Mouse (Mus musculus) ES-E14 (cell line): Measurements from ENCODE around the gene Myo15. TPM values are rescaled to one million over a fixed set of nuclear protein-coding genes. Genes with fewer than 3 reads are reported as not detected.

Experiments
- DNase-seq: peaks from one replicate; pipeline ENCODE4 v3.0.0-alpha.2; 2013; ENCODE audit warnings: low read depth, low spot score
- H3K27ac ChIP-seq: 2 replicates; pipeline ENCODE4 v1.5.1; 2012; ENCODE audit warnings: low read depth, mild to moderate bottlenecking, low read length, moderate library complexity, mixed read lengths; ENCODE audit not compliant: poor library complexity, insufficient read depth, severe bottlenecking
- H3K36me3 ChIP-seq: 2 replicates; pipeline ENCODE4 v1.6.1; 2012; ENCODE audit warnings: mild to moderate bottlenecking, low read length, moderate library complexity, mixed read lengths; ENCODE audit not compliant: control insufficient read depth, poor library complexity, insufficient read depth, severe bottlenecking
- H3K4me1 ChIP-seq, 2 experiments: fragments of 150-350 bp in 1 of 2; sonication (generic) in 1 of 2; 2 replicates each; pipeline ENCODE4 v1.6.1; 2012; ENCODE audit warnings: low read length in 2 of 2, mild to moderate bottlenecking in 1 of 2, mixed read lengths in 1 of 2; ENCODE audit not compliant: control insufficient read depth in 2 of 2, insufficient read depth in 2 of 2, poor library complexity in 1 of 2
- H3K4me3 ChIP-seq, 2 experiments: fragments of 150-350 bp in 1 of 2; sonication (generic) in 1 of 2; 2 replicates each; pipeline ENCODE4 v1.5.1; 2012; ENCODE audit warnings: low read length in 2 of 2, low read depth in 1 of 2, mild to moderate bottlenecking in 1 of 2, mixed read lengths in 1 of 2; ENCODE audit not compliant: insufficient read depth in 1 of 2, poor library complexity in 1 of 2, severe bottlenecking in 1 of 2
- H3K9ac ChIP-seq: 2 replicates; pipeline ENCODE4 v1.6.1; 2012; ENCODE audit warnings: low read depth, mild to moderate bottlenecking, low read length, mixed read lengths; ENCODE audit not compliant: poor library complexity, insufficient read depth, severe bottlenecking
- H3K9me3 ChIP-seq: fragments of 150-350 bp; sonication (generic); 2 replicates; pipeline ENCODE4 v1.6.1; 2012; ENCODE audit warnings: low read depth, mild to moderate bottlenecking, low read length; ENCODE audit not compliant: control insufficient read depth, insufficient read depth
- CHD2 ChIP-seq: IDR thresholded peaks from 2 replicates; pipeline ENCODE4 v1.6.1; 2014; ENCODE audit warnings: mild to moderate bottlenecking, low read depth, low read length, inconsistent platforms
- HCFC1 ChIP-seq: IDR thresholded peaks from 2 replicates; pipeline ENCODE4 v1.6.1; 2012; ENCODE audit warnings: low read length, inconsistent platforms, borderline replicate concordance; ENCODE audit not compliant: insufficient read depth
- MAFK ChIP-seq: IDR thresholded peaks from 2 replicates; pipeline ENCODE4 v1.6.1; 2014; ENCODE audit warnings: mild to moderate bottlenecking, low read depth, low read length, inconsistent platforms; ENCODE audit not compliant: insufficient read depth
- ZC3H11A ChIP-seq: IDR thresholded peaks from 2 replicates; pipeline ENCODE4 v1.6.1; 2012; ENCODE audit warnings: low read depth, mild to moderate bottlenecking, inconsistent platforms, low read length, borderline replicate concordance
- ZNF384 ChIP-seq: IDR thresholded peaks from 2 replicates; pipeline ENCODE4 v1.6.1; 2012; ENCODE audit warnings: low read depth, low read length, inconsistent platforms
- in situ Hi-C, 2 experiments: fragments of 600-800 bp; cut with MboI; formaldehyde crosslinking; loops; one replicate each; pipeline ENCODE4 v1.15.1; 2025; ENCODE audit warnings: low sequenced_read_pairs in 2 of 2, inconsistent platforms in 1 of 2; ENCODE audit not compliant: unreplicated experiment in 2 of 2
- total RNA-seq: library from RNA; depleted of rRNA; stranded (reverse); fragments of 300-350 nt; gene quantifications from 2 replicates; pipeline ENCODE4 v1.2.3, GENCODE M21; 2012

The Myo15 gene
- total RNA-seq, 1 experiment: 0.31 TPM

DNA sequence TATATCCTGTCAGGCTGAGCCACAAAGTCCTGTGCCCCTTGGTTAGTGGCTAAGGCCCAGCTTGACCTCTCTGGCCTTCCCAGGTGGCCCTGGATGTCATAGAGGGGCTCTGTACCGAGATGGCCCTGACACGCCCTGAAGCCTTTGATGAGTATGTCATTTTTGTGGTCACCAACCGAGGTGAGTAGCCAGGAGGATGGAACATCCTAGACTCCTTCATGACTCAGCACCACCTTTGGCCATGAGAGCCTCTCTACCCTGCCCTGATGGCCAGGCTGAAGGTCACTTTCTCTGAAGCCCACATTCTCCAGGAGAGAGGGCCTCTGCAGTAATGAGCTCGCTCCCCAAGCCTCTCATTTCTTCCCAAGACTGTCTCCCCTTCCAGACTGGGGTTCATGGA, 49.2 kb downstream of the Myo15 start:
- TF ChIP-seq ZC3H11A (no peak), HCFC1 (no peak), CHD2 (no peak), ZNF384 (no peak), MAFK (no peak)
- no peak overlapping the region for H3K27ac ChIP-seq
- no peaks in the 10 kb centered on the region for H3K36me3 ChIP-seq
- in situ Hi-C loops: no loop called here
- no peak overlapping the region for H3K4me3 ChIP-seq
- H3K9me3 ChIP-seq: no peaks in the 10 kb centered on the region
- DNase-seq: no peak
- no peak overlapping the region for H3K9ac ChIP-seq
- H3K4me1 ChIP-seq: no peaks in the 10 kb centered on the region

DNA sequence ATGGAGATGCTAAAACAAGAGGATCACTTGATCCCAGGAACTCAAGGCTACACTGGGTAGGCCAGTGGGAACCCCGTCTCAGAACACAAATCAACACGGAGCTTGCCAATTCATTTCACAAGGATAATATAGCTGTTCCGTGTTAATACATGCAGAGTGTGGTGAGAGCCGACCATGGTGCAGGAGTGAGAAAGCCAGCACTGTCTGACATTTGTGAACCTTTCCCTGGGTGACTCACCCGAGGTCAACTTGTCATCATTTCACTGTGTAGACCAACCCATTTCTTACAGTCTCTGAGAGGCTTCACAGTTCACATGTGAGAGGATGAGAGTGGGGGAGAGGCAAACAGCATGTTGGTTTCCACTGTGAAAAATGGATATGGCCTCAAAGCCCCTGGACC, 52.9 kb downstream of the Myo15 start:
- in situ Hi-C loops: no loop called here
- Histone ChIP-seq H3K9me3 (no peaks in the 10 kb centered on the region), H3K36me3 (no peaks in the 10 kb centered on the region), H3K9ac (no peak overlapping the region), H3K27ac (no peak overlapping the region), H3K4me3 (no peak overlapping the region), H3K4me1 (peaks cover 0 to 5% of the 10 kb centered on the region in 2 experiments; a peak in 1 of 4 replicates)
- DNase-seq: no peak
- TF ChIP-seq ZC3H11A: no peak
- TF ChIP-seq HCFC1: no peak
- TF ChIP-seq CHD2: no peak
- TF ChIP-seq MAFK: no peak
- no peak for TF ChIP-seq ZNF384

DNA sequence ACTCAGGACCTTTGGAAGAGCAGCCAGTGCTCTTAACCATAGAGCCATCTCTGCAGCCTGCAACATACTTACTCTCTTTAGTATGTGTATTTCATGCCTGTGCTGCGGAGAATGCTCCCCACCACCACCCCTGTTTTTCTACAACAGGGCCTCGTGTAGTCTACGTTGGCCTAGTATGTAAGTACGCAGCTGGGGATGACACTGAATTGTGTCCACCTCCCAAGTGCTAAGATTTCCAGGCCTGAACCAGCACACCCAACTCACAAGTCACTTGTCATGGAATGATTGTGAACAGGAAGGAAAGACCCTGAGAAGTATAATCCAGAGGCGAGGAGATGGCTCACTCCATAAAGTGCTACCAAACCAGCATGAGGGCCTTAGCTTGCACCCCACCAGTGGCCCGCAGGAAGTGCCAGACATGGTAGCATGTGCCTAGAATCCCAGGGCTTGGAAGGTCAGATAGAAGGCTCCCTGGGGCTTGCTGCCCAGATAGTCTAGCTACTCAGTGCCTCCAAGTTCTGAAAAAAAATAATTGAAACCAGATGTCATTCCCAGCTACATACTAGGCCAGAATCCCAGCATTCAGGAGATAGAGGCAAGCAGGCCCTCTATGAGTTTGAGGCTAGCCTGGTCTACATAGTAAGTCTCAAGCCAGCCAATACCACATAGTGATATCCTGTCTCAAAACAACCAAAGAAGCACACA, 53.7 kb downstream of the Myo15 start:
- H3K27ac ChIP-seq: no peak overlapping the region
- DNase-seq: no peak

DNA sequence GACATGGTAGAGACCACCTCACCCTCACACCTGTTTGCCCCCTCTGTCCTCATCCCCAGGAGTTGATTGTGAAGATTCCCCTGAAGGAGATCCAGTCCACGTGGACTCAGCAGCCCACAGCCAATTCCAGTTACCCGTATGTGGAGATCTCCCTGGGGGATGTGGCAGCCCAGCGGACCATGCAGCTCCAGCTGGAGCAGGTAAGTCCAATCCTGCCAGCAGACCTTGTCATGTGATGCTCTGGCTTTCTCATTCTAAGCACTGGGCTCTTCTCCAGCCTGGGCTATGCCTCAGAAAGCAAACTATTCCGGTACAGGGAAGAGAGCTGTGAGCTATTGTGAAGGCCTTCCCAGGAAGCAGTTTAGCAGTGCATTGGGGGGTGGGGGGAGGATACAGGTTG, 57.3 kb downstream of the Myo15 start:
- Histone ChIP-seq H3K27ac (no peak overlapping the region), H3K9me3 (no peaks in the 10 kb centered on the region), H3K36me3 (no peaks in the 10 kb centered on the region), H3K9ac (no peak overlapping the region), H3K4me3 (no peak overlapping the region), H3K4me1 (peaks cover 0 to 6% of the 10 kb centered on the region in 2 experiments; a peak in 1 of 4 replicates)
- TF ChIP-seq ZC3H11A (no peak), HCFC1 (no peak), ZNF384 (no peak), MAFK (no peak), CHD2 (no peak)
- in situ Hi-C loops: no loop called here
- no peak for DNase-seq

More for the DNA sequence above, 53.7 kb downstream of the Myo15 start:
- H3K4me3 ChIP-seq: no peak overlapping the region
- H3K9ac ChIP-seq: no peak overlapping the region
- TF ChIP-seq CHD2: no peak
- no peak for TF ChIP-seq MAFK
- TF ChIP-seq ZC3H11A: no peak
- no peak for TF ChIP-seq HCFC1
- TF ChIP-seq ZNF384: no peak
- no peaks in the 10 kb centered on the region for H3K9me3 ChIP-seq
- in situ Hi-C loops: no loop called here
- H3K4me1 ChIP-seq: peaks cover 0 to 5% of the 10 kb centered on the region in 2 experiments; a peak in 1 of 4 replicates
- no peaks in the 10 kb centered on the region for H3K36me3 ChIP-seq

DNA sequence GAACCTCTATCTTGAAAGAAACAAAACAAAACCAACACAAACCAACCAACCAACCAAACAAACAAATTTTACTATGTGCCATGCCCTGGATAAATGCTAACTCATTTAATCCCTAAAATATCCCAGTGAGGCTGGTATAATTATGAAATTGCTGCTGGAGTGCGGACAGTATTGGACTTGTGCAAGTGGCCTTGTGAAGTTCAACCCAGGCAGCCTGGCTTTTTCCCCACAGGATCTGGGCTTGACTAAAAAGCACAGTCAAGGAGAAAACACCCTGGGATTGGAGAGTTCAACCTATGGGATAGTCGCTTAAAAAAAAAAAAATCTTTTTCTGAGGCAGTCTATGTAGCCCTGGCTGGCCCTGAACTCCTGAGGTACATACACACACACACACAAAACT, 66.5 kb downstream of the Myo15 start:
- H3K9me3 ChIP-seq: no peaks in the 10 kb centered on the region
- DNase-seq: no peak
- H3K36me3 ChIP-seq: peaks cover 11% of the 10 kb centered on the region
- no peak overlapping the region for H3K4me3 ChIP-seq
- TF ChIP-seq CHD2: no peak
- no peak for TF ChIP-seq ZNF384
- TF ChIP-seq MAFK: no peak
- no peak for TF ChIP-seq ZC3H11A
- TF ChIP-seq HCFC1: no peak
- in situ Hi-C loops: no loop called here
- H3K27ac ChIP-seq: no peak overlapping the region
- H3K4me1 ChIP-seq: peaks cover 0 to 3% of the 10 kb centered on the region in 2 experiments; a peak in 1 of 4 replicates
- H3K9ac ChIP-seq: peak overlapping the region; percentile 95; the same call in 1 of the 2 replicates
